Mouse (Mus musculus) midbrain, postnatal 0 days (tissue): ENCODE data around the gene Dnlz. TPM values are rescaled to one million over a fixed set of nuclear protein-coding genes. Genes with fewer than 3 reads are reported as not detected.

Source experiments
- ATAC-seq: fragments of 200-750 bp; cut with Nextera tagmentation; 2 replicates; pipeline ENCODE4 v1.8.0; 2017; ENCODE audit warnings: moderate number of reproducible peaks, mild to moderate bottlenecking, moderate TSS enrichment, moderate library complexity; ENCODE audit not compliant: low FRiP score
- DNase-seq: peaks from one replicate; pipeline ENCODE4 v3.0.0-alpha.2; 2015; ENCODE audit warnings: low spot score
- H3K27ac ChIP-seq: fragments of 300-500 bp; sonication (generic); 2 replicates; pipeline ENCODE4 v1.5.1; 2014; ENCODE audit warnings: low read depth, mild to moderate bottlenecking, low read length, mixed read lengths
- H3K27me3 ChIP-seq: fragments of 300-500 bp; sonication (generic); 2 replicates; pipeline ENCODE4 v1.6.1; 2014; ENCODE audit warnings: low read length, control low read depth, mixed read lengths; ENCODE audit not compliant: insufficient read depth
- H3K36me3 ChIP-seq: fragments of 300-500 bp; sonication (generic); 2 replicates; pipeline ENCODE4 v1.6.1; 2014; ENCODE audit warnings: low read length, control low read depth, mixed read lengths; ENCODE audit not compliant: insufficient read depth
- H3K4me1 ChIP-seq: fragments of 300-500 bp; sonication (generic); 2 replicates; pipeline ENCODE4 v1.6.1; 2014; ENCODE audit warnings: mild to moderate bottlenecking, control low read depth, antibody characterized with exemption, low read length, mixed read lengths; ENCODE audit not compliant: insufficient read depth
- H3K4me2 ChIP-seq: fragments of 300-500 bp; sonication (generic); 2 replicates; pipeline ENCODE4 v1.6.1; 2014; ENCODE audit warnings: low read depth, mild to moderate bottlenecking, low read length, mixed read lengths; ENCODE audit not compliant: poor library complexity, severe bottlenecking
- H3K4me3 ChIP-seq: fragments of 300-500 bp; sonication (generic); 2 replicates; pipeline ENCODE4 v1.5.1; 2014; ENCODE audit warnings: low read depth, mild to moderate bottlenecking, low read length, moderate library complexity
- H3K9ac ChIP-seq: fragments of 300-500 bp; sonication (generic); replicated peaks from 2 replicates; pipeline ENCODE4 v1.6.1; 2014; ENCODE audit warnings: mild to moderate bottlenecking, low read length, moderate library complexity, mixed read lengths; ENCODE audit not compliant: poor library complexity, severe bottlenecking
- H3K9me3 ChIP-seq: fragments of 300-500 bp; sonication (generic); 2 replicates; pipeline ENCODE4 v1.6.1; 2016; ENCODE audit warnings: low read length, control low read depth
- CTCF ChIP-seq: IDR thresholded peaks from 2 replicates; pipeline ENCODE4 v1.5.1; 2016; ENCODE audit warnings: antibody characterized with exemption, mild to moderate bottlenecking
- WGBS: fragments of 180-500 bp; shearing (Covaris S2); extraction: QIAGEN DNeasy Blood & Tissue Kit; methylation state at CpG from one replicate; pipeline ENCODE4 v1.1.7; 2014; 5-methylcytosine and 5-hydroxymethylcytosine counted together
- polyA plus RNA-seq: library from polyadenylated mRNA; unstranded; fragments of >200 nt; fragmentation: Nextera tagmentation; extraction: Ambion mirVana; gene quantifications from 2 replicates; pipeline ENCODE4 v1.2.1, GENCODE M21; 2015
- total RNA-seq: library from RNA; depleted of rRNA; stranded (reverse); fragments of >200 nt; gene quantifications from 2 replicates; pipeline ENCODE4 v1.2.3, GENCODE M21; 2014

Gene Dnlz
- total and polyA plus RNA-seq, 2 experiments from 2014 or later = 24.1 to 27.4 TPM

GRCm38 (mm10) chr2:26342044-26342443 is 9.9 kb downstream of the Dnlz start:
- Histone ChIP-seq H3K4me2 (no peak overlapping the region), H3K4me3 (no peak overlapping the region), H3K36me3 (peaks cover 81% of the 10 kb centered on the region), H3K27ac (no peak overlapping the region; the same call in 1 of the 2 replicates), H3K4me1 (no peaks in the 10 kb centered on the region), H3K9me3 (no peaks in the 10 kb centered on the region), H3K27me3 (no peaks in the 10 kb centered on the region), H3K9ac (no peak overlapping the region)
- peak; percentile 22 for DNase-seq
- ATAC-seq = no peak
- TF ChIP-seq CTCF = no peak
- 78% methylated on average over 10 of the region's 10 CpGs for WGBS

GRCm38 (mm10) chr2:26341510-26341981 is 10.4 kb downstream of the Dnlz start:
- no peaks in the 10 kb centered on the region for H3K27me3 ChIP-seq
- no peak overlapping the region for H3K4me2 ChIP-seq
- 92% methylated on average over 2 of the region's 2 CpGs for WGBS
- H3K9ac ChIP-seq = no peak overlapping the region
- peaks cover 76% of the 10 kb centered on the region for H3K36me3 ChIP-seq
- no peak overlapping the region for H3K4me3 ChIP-seq
- peak overlapping the region; percentile 38; the same call in 1 of the 2 replicates for H3K27ac ChIP-seq
- H3K4me1 ChIP-seq = no peaks in the 10 kb centered on the region
- DNase-seq (no peak), ATAC-seq (no peak)
- H3K9me3 ChIP-seq = no peaks in the 10 kb centered on the region
- TF ChIP-seq CTCF = no peak

GRCm38 (mm10) chr2:26339204-26339551 is 12.7 kb downstream of the Dnlz start:
- H3K4me3 ChIP-seq = no peak overlapping the region
- TF ChIP-seq CTCF = no peak
- no peaks in the 10 kb centered on the region for H3K9me3 ChIP-seq
- peaks cover 54% of the 10 kb centered on the region for H3K36me3 ChIP-seq
- H3K27ac ChIP-seq = no peak overlapping the region
- H3K27me3 ChIP-seq = no peaks in the 10 kb centered on the region
- ATAC-seq (no peak), DNase-seq (no peak)
- no peak overlapping the region for H3K9ac ChIP-seq
- H3K4me1 ChIP-seq = no peaks in the 10 kb centered on the region
- 87% methylated on average over 5 of the region's 5 CpGs for WGBS
- H3K4me2 ChIP-seq = no peak overlapping the region

- Histone ChIP-seq H3K36me3 (peaks cover 47% of the 10 kb centered on the region), H3K9me3 (no peaks in the 10 kb centered on the region), H3K4me3 (no peak overlapping the region), H3K9ac (no peak overlapping the region), H3K4me2 (no peak overlapping the region), H3K4me1 (no peaks in the 10 kb centered on the region), H3K27ac (no peak overlapping the region), H3K27me3 (no peaks in the 10 kb centered on the region)
- peak; percentile 41; the same call in 1 of the 2 replicates for ATAC-seq
- 80% methylated on average over 8 of the region's 13 CpGs for WGBS
- peak; percentile 38 for DNase-seq
- no peak for TF ChIP-seq CTCF
Observed at GRCm38 (mm10) chr2:26338302-26339203, 13.4 kb downstream of the Dnlz start.

GRCm38 (mm10) chr2:26330702-26331101 is 21.2 kb downstream of the Dnlz start:
- peak; percentile 33 for DNase-seq
- H3K4me3 ChIP-seq = no peak overlapping the region

GRCm38 (mm10) chr2:26330056-26330468 is 21.8 kb downstream of the Dnlz start:
- H3K9me3 ChIP-seq = no peaks in the 10 kb centered on the region
- peak; percentile 73 for DNase-seq
- ATAC-seq = peak; percentile 80
- H3K36me3 ChIP-seq = peaks cover 57% of the 10 kb centered on the region
- no peak overlapping the region for H3K4me2 ChIP-seq
- no peaks in the 10 kb centered on the region for H3K4me1 ChIP-seq
- no peak for TF ChIP-seq CTCF
- H3K27me3 ChIP-seq = no peaks in the 10 kb centered on the region
- H3K4me3 ChIP-seq = no peak overlapping the region
- H3K27ac ChIP-seq = peak overlapping the region; percentile 78
- H3K9ac ChIP-seq = no peak overlapping the region
- WGBS = 83% methylated on average over 4 of the region's 4 CpGs

More at GRCm38 (mm10) chr2:26330702-26331101, 21.2 kb downstream of the Dnlz start:
- 0 out of 2 replicates have a peak, but pooled peaks have one; percentile 35 for ATAC-seq
- TF ChIP-seq CTCF = no peak
- H3K9me3 ChIP-seq = no peaks in the 10 kb centered on the region
- no peak overlapping the region for H3K9ac ChIP-seq
- peaks cover 50% of the 10 kb centered on the region for H3K36me3 ChIP-seq
- H3K27ac ChIP-seq = peak overlapping the region; percentile 78
- WGBS = 74% methylated on average over 6 of the region's 6 CpGs
- H3K4me2 ChIP-seq = peak overlapping the region; percentile 24; the same call in 1 of the 2 replicates
- H3K4me1 ChIP-seq = no peaks in the 10 kb centered on the region
- no peaks in the 10 kb centered on the region for H3K27me3 ChIP-seq
